Mouse (Mus musculus): Measurements from ENCODE around the gene Jagn1.

Jagn1 gene

GRCm38 (mm10) chr6:113442442-113443090 lies at the start of gene Jagn1:
Jagn1 (plus strand) TSS chr6:113442569.
- peak; percentile 91 to 92 for DNase-seq

GRCm38 (mm10) chr6:113393951-113394350 lies 48.4 kb upstream of the Jagn1 start:
- no peak for DNase-seq

- DNase-seq, result no peak
Observed at GRCm38 (mm10) chr6:113394811-113395210, 47.6 kb upstream of the Jagn1 start.

DNA sequence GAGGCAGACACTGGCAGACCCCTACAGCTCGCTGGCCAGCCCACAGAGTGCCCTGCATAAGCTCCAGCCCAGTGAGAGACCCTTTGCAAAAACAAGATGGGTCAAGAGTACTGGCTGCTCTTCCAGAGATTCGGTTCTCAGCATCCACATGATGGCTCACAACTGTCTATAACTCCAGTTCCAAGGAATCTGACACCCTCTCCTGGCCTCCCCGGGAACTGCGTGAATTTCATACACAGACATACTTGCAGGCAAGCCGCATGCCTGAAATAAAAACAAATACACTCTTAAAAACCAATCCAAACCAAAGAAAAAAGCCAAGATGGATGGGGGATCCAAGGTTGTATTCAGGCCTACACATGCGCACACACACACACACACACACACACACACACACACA lies 46.9 kb upstream of the Jagn1 start:
- DNase-seq, result no peak

DNA sequence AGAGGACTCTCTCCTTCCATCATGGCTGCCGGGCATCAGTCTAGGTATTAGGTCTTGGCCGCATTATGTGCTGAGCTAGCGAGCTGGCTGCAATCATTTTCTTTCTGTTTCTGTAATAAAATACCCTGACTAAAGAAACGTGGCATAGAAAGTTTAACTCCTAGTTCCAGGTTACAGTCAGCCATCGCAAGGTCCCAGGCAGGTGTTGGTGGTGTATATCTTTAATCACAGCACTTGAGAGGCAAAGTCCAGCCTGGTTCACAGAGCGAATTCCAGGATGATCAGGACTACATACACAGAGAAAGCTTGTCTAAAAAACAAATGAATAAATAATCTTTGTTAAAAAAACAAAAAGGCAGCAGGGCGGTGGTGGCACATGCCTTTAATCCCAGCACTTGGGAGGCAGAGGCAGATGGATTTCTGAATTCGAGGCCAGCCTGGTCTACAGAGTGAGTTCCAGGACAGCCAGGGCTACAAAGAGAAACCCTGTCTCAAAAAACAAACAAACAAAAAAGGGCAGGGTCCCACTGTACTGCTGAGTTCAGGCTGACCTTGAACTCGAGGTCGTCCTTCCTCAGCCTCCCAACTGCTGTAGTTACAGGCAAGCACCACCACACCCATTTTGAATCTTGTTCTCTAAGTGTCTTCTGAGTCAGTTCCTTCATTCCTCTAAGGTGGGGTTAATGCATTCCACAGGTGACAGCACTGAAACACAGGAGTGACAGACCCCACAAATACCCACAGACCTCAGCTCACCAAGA lies 45.9 kb upstream of the Jagn1 start:
- no peak for DNase-seq

DNA sequence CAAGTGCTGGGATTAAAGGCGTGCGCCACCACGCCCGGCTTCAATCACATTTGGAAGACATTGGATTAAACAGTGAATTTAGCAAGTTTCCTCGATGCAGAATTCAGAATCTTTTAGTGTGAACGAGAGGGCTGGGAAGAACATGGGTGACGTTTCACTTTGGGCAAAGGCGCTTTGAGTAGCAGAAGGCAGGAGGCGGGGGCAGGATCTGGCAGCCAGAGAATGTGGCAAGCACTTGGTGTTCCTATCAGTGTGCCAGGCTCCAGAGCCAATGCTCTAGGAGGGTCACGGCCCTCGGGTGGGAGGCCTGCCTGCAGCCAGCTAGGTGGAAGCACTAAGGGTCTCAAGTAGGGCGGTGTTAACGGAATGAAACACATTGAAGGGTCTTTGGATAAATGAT lies 40.3 kb upstream of the Jagn1 start:
- DNase-seq, result peak; percentile 40 to 60

DNA sequence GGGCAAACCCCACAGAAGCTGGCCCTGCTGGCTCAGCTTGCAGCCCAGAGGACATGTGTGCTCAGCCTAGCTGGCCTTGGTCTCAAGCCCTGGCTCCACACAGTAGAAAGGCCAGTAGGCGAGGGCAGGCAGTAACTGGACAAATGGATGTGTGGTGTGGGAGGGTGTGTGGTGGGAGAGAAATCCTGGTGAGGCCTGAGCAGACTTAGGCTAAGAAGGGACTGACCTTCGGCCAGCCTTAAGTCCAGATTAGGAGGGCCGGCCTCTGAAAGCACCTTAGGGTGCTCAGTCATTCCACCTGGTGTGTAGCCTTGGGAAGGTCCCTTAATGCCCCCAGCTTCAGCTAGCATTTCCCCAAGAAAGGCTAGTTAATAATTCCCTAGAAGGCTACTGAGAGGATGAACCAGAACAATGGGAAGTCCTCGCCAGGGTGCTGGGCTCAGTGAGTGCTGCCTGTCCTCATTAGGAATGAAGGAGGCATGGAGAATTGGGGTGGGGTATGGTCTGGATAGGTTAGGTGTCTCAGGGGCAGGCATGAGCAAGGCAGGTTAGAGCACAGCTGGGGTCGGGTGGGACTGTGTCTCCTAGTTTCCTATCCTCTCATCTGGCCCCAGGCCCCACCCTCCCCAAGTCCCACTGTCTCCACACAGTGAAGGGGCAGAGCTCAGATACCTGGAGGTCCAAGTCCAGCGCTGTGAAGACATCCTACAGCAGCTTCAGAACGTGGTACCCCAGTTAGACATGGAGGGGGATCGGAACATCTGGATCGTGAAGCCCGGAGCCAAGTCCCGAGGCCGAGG lies 37.5 kb upstream of the Jagn1 start:
- no peak for DNase-seq

GRCm38 (mm10) chr6:113405483-113405882 lies 36.9 kb upstream of the Jagn1 start:
- DNase-seq, result no peak

DNA sequence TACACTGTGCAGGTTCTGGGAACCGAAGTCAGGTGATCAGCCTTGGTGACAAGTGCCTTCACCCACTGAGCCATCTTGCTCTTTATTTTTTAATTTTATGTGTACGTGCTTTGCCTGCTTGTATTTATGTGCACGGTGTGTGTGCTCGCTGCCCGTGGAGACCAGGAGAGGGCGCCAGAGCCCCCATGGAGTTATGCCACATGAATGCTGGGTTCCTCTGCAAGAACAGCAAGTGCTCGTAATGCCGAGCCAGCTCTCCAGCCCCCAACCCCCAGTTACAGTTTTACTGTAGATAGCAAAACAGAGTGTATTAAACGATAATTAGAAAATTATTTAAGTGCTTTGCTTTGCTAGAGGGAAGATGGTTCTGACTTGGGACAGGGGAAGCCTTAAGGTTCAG lies 35.7 kb upstream of the Jagn1 start:
- no peak for DNase-seq

DNA sequence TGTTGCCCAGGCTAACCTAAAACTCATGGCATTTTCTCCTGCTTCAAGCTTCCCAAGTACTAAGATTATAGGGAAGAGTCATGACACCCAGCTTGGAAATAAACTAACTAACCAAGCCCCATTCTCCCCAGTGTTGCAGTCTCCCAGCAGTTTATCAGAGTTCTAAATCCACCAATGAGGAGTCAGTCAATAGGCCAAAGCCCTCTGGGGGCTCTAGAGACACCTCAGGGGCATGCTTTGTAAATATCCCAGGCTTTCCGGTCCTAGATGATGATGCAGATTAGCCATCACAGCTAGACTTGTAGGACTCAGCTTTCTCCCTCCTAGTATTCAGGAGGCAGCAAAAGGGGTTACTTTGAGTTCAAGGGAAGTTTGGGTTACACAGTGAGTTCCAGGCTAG lies 32.4 kb upstream of the Jagn1 start:
- no peak for DNase-seq

GRCm38 (mm10) chr6:113416416-113416815 lies 26.0 kb upstream of the Jagn1 start:
- DNase-seq, result peak; percentile 27 to 39

DNA sequence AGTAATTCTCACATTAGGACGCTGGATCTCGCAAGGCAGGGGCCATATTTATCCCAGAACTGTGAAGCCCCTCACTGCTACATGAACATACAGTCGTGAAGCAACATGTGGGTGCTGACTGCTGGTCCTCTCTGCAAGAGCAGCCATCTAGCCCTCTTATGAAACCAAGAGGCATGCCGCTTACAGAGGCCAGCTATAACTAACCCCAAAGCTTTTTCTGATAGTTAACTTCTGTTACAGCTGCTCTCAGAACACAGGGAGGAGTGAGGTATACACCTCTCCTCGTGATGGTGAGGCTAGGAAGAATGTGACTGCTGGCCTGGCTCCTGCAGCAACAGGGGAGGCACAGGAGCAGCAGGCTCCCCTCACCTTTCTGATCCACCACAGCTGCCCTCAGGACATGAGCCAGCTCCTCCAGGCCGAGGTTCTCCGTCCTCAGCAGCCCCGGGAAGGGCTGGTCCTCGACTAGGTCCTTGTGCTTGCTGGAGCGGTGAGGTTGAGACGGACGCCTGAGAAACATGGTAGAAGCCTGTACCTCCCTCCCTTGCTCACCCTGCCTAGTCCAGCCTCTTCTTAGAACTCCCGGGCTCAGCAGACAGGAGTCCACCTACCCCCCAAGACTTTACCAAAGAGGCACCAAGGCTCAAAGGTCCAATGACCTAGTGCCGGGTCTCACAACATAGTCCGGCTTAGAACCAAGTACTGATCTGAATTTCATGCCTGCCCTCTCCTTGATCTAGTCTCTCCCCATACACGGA lies 23.7 kb upstream of the Jagn1 start:
- peak; percentile 24 to 48 for DNase-seq

GRCm38 (mm10) chr6:113419199-113419587 lies 23.2 kb upstream of the Jagn1 start, which contains the start of gene Rpusd3:
Rpusd3 (minus strand) TSS chr6:113419340.
- DNase-seq, result peak; percentile 99 to 100

DNA sequence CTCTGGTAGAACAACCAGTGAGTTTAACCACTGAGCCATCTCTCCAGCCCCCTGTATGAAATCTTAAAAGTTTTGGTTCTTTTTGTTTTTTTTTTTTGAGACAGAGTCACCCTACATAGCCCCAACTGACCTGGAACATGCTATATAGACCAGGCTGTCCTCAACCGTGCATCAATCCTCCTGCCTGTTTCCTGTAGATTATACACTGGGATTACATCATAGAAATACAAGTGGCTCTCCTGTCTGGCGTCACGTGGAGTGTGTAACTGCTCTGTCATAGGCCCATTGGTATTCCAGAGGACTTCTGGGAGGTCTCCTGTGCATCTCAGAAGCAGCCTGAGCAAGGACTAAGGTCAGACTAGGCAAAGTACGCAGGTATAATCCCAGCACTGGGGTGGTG lies 19.4 kb upstream of the Jagn1 start:
- DNase-seq, result no peak

DNA sequence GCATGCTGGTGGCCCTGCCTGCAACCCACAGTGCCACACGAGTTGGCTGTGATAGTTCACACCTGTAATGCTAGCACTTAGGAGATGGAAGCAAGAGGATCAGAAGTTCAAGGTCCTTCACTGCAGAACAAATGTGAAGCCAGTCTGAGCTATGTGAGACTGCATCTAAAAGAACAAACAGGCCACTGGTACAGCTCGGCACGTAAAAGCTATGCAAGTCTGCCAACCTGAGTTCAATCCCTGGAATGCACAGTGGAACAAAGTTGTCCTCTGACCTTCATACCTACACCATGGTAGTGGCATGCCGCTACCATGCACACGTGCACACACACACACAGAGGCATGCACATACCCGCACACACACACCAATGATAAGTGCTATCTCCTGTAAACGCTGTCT lies 18.2 kb upstream of the Jagn1 start:
- DNase-seq, result peak in 1 of 2 experiments; percentile 30

DNA sequence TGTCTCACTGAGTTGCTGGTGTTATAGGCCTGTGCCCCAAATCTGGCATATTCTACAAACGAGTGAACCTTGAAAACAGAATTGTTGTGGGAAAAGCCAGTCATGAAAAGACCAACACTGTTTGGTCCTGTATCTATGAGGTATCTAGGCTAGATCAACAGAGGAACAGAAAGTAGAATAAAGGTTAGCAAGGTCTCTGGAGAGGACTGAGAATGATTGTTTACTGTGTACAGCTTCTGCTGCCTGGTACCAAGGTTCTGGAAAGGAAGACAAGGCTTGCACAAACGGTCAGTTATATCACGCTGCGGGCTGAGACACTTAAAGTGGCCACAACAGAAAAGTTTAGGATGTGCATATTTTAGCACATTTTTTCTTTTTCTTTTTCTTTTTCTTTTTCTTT lies 15.7 kb upstream of the Jagn1 start:
- no peak for DNase-seq

GRCm38 (mm10) chr6:113427397-113427796 lies 15.0 kb upstream of the Jagn1 start:
- DNase-seq, result peak in 1 of 2 experiments; percentile 39

GRCm38 (mm10) chr6:113428006-113428405 lies 14.4 kb upstream of the Jagn1 start:
- no peak for DNase-seq

- no peak for DNase-seq
Observed at GRCm38 (mm10) chr6:113429965-113430364, 12.4 kb upstream of the Jagn1 start.

- DNase-seq, result no peak
Observed at GRCm38 (mm10) chr6:113430846-113431245, 11.5 kb upstream of the Jagn1 start.

- no peak for DNase-seq
Observed at GRCm38 (mm10) chr6:113431801-113432200, 10.6 kb upstream of the Jagn1 start.

DNA sequence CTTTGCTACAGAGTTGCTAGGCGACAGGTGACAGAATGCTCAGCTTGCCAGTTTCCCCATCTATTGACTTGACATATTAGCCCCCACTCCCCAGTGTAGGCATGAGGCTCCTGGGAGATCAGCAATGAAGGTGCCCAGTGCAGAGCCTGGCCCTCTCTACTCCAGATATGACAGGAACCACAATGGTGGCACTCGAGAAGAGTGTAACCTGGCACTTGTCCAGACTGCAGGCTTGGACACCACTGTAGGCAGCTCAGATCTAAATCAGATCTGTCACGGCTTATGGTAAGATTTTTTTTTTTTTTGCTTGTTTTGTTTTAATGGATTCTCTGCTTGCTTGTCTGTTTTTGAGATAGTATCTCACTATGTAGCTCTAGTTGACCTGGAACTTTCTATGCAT lies 8.7 kb upstream of the Jagn1 start:
- no peak for DNase-seq

- no peak for DNase-seq
Observed at GRCm38 (mm10) chr6:113434691-113435090, 7.7 kb upstream of the Jagn1 start.

All from cerebellum, postnatal 25 days (tissue).